Mouse (Mus musculus) liver, embryonic 12.5 days (tissue): ENCODE results near the gene Galnt17. TPM values are rescaled to one million over a fixed set of nuclear protein-coding genes. Genes with fewer than 3 reads are reported as not detected.

ENCODE experiments used
- ATAC-seq: fragments of 200-750 bp; cut with Nextera tagmentation; 2 replicates; pipeline ENCODE4 v1.8.0; 2017; ENCODE audit warnings: moderate number of reproducible peaks, mild to moderate bottlenecking, moderate library complexity
- H3K27ac ChIP-seq: fragments of 300-500 bp; sonication (generic); 2 replicates; pipeline ENCODE4 v1.5.1; 2016; ENCODE audit warnings: mild to moderate bottlenecking
- H3K27me3 ChIP-seq: fragments of 300-500 bp; sonication (generic); replicated peaks from 2 replicates; pipeline ENCODE4 v1.6.1; 2016; ENCODE audit warnings: mild to moderate bottlenecking, moderate library complexity
- H3K36me3 ChIP-seq: fragments of 300-500 bp; sonication (generic); 2 replicates; pipeline ENCODE4 v1.6.1; 2016; ENCODE audit warnings: mild to moderate bottlenecking, moderate library complexity
- H3K4me1 ChIP-seq: fragments of 300-500 bp; sonication (generic); 2 replicates; pipeline ENCODE4 v1.6.1; 2016
- H3K4me2 ChIP-seq: fragments of 300-500 bp; sonication (generic); 2 replicates; pipeline ENCODE4 v1.6.1; 2016; ENCODE audit warnings: mild to moderate bottlenecking, moderate library complexity
- H3K4me3 ChIP-seq: fragments of 300-500 bp; sonication (generic); 2 replicates; pipeline ENCODE4 v1.5.1; 2016; ENCODE audit warnings: mild to moderate bottlenecking, moderate library complexity
- H3K9ac ChIP-seq: fragments of 300-500 bp; sonication (generic); 2 replicates; pipeline ENCODE4 v1.6.1; 2016; ENCODE audit warnings: mild to moderate bottlenecking, moderate library complexity
- H3K9me3 ChIP-seq: fragments of 300-500 bp; sonication (generic); replicated peaks from 2 replicates; pipeline ENCODE4 v1.6.1; 2016; ENCODE audit warnings: mild to moderate bottlenecking, moderate library complexity
- WGBS: fragments of 180-500 bp; shearing (Covaris S2); methylation state at CpG from one replicate; pipeline ENCODE4 v1.1.7; 2016; ENCODE audit not compliant: insufficient replicate concordance; 5-methylcytosine and 5-hydroxymethylcytosine counted together
- polyA plus RNA-seq: library from polyadenylated mRNA; unstranded; fragments of >200 nt; fragmentation: Nextera tagmentation; extraction: Ambion mirVana; gene quantifications from 2 replicates; pipeline ENCODE4 v1.2.1, GENCODE M21; 2016

Galnt17 gene
- polyA plus RNA-seq, 1 experiment from 2014 or later = 0.13 TPM

GRCm38 (mm10) chr5:130853371-130853770, 454.9 kb downstream of the Galnt17 start:
- Histone ChIP-seq H3K27ac (no peak overlapping the region), H3K36me3 (no peaks in the 10 kb centered on the region), H3K9me3 (no peaks in the 10 kb centered on the region), H3K27me3 (no peaks in the 10 kb centered on the region), H3K4me1 (0 out of 2 replicates have a peak, but pooled peaks cover 8% of the 10 kb centered on the region), H3K4me2 (no peak overlapping the region), H3K4me3 (no peak overlapping the region), H3K9ac (no peak overlapping the region)
- under 1% methylated on average over 10 of the region's 10 CpGs for WGBS
- ATAC-seq = no peak

GRCm38 (mm10) chr5:130852182-130852581, 456.1 kb downstream of the Galnt17 start:
- Histone ChIP-seq H3K27ac (no peak overlapping the region), H3K27me3 (no peaks in the 10 kb centered on the region), H3K9ac (no peak overlapping the region), H3K4me1 (0 out of 2 replicates have a peak, but pooled peaks cover 8% of the 10 kb centered on the region), H3K9me3 (no peaks in the 10 kb centered on the region), H3K36me3 (no peaks in the 10 kb centered on the region), H3K4me3 (0 out of 2 replicates have a peak overlapping the region, but pooled peaks have one; percentile 13), H3K4me2 (peak overlapping the region; percentile 49)
- ATAC-seq = no peak
- WGBS = 10% methylated on average over 9 of the region's 11 CpGs

GRCm38 (mm10) chr5:130849610-130850009, 458.7 kb downstream of the Galnt17 start:
- Histone ChIP-seq H3K4me2 (no peak overlapping the region), H3K9ac (no peak overlapping the region), H3K27ac (no peak overlapping the region), H3K4me3 (no peak overlapping the region), H3K27me3 (no peaks in the 10 kb centered on the region), H3K36me3 (no peaks in the 10 kb centered on the region), H3K4me1 (0 out of 2 replicates have a peak, but pooled peaks cover 8% of the 10 kb centered on the region), H3K9me3 (no peaks in the 10 kb centered on the region)
- 66% methylated on average over 4 of the region's 4 CpGs for WGBS
- ATAC-seq = no peak

DNA sequence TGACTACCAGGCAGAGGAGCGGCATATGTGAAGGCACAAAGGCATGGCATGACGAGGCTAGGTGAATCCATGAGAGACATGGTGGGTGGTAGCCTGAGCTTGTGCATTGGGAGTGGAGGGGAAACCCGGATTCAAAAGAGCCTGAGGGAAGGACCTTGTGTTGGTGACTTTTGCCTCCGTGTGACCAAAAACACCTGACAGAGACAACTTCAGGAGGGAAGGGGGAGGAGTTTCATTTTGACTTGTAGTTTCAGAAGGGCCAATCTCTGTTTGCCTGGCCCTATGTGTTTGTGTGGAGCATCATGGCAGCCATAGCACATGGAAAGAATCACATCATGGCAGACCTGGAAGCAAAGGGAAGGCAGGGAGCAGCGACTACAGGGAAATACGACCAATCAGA, 459.7 kb downstream of the Galnt17 start:
- H3K36me3 ChIP-seq = no peaks in the 10 kb centered on the region
- 0 out of 2 replicates have a peak, but pooled peaks cover 8% of the 10 kb centered on the region for H3K4me1 ChIP-seq
- ATAC-seq = no peak
- no peak overlapping the region for H3K4me3 ChIP-seq
- no peaks in the 10 kb centered on the region for H3K27me3 ChIP-seq
- no peaks in the 10 kb centered on the region for H3K9me3 ChIP-seq
- no peak overlapping the region for H3K9ac ChIP-seq
- 62% methylated on average over 6 of the region's 6 CpGs for WGBS
- H3K4me2 ChIP-seq = no peak overlapping the region
- H3K27ac ChIP-seq = no peak overlapping the region

- Histone ChIP-seq H3K9me3 (peaks cover 7% of the 10 kb centered on the region; the same call in 1 of the 2 replicates), H3K36me3 (no peaks in the 10 kb centered on the region), H3K4me3 (no peak overlapping the region), H3K4me2 (no peak overlapping the region), H3K27ac (no peak overlapping the region), H3K9ac (no peak overlapping the region), H3K27me3 (no peaks in the 10 kb centered on the region), H3K4me1 (no peaks in the 10 kb centered on the region)
- ATAC-seq = no peak
- 62% methylated on average over 2 of the region's 2 CpGs for WGBS
Observed at GRCm38 (mm10) chr5:130825797-130826196, 482.5 kb downstream of the Galnt17 start.
